Mouse (Mus musculus): Measurements from ENCODE around the gene H60b.
"Not testable (repeated sequence)": the region's sequence is repeated elsewhere in the genome, so short reads cannot be mapped to it uniquely, and the experiment has no call there.

Gene H60b

DNA sequence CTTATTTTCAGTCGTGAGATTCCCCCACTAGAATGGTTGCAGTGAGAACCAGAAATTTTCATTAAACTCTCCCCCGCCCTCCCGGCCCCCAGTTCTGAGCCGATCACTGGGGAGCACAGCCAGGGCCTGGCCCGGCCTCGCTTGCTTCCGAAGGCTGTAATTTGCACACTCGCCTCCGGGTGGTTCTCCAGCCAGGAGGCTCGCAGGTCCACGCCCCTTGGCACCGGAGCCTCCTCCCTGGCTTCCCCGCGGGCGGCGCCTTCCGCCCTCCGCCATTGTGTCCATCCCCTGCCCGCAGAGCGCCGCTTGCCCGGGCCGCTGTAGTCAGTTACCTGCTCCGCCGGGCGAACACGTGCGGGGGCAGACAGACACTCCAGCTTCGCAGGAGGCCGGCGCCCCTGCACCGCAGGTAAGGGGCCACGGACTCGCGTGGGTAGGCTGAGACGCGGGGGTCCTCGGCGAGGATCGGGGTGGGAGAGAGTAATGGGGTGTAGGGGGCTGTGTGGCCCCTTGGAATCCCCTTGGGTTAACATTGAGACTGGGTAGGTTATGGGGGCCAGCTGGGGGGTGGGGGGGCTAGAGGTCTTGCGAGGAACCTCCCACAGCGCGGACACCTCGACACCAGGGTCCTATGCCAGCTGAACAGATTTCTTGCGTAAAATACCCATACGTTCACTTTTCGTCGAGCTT lies at the start of gene H60b, which contains the start of gene Raet1e:
TSS of gene H60b (plus strand) at position 277 of the 690 bp plus-strand sequence.
TSS of gene Raet1e (plus strand) at position 260 of the 690 bp plus-strand sequence.
- DNase-seq (ENCODE audit: low spot score in 2 of 2), result peak; percentile 60 to 78

GRCm38 (mm10) chr10:22140665-22141280 lies 17.6 kb upstream of the H60b start:
- peak; percentile 74 to 78 for DNase-seq (ENCODE audit: low spot score in 2 of 2)

GRCm38 (mm10) chr10:22142194-22142593 lies 16.2 kb upstream of the H60b start:
- DNase-seq (ENCODE audit: low spot score in 2 of 2), result not testable (repeated sequence)

DNA sequence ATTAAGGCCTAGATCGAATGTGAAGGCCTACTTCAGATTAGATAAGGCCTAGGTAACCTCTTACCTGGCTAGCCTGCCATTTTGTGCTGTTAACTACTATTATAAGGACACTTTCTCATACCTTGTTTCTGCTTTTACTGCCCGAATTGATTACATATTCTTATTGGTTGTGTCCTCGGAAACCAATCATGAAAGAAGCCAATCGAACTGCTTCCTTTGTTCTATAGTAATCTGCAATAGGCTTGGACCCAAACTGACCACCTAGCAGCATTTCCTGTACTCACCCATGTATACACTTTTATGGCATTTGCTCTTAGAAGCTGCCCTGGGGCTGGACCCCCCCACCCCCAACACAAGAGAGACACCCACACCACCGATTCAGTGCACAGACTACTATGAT lies 15.5 kb upstream of the H60b start:
- DNase-seq (ENCODE audit: low spot score in 2 of 2), result no peak

DNA sequence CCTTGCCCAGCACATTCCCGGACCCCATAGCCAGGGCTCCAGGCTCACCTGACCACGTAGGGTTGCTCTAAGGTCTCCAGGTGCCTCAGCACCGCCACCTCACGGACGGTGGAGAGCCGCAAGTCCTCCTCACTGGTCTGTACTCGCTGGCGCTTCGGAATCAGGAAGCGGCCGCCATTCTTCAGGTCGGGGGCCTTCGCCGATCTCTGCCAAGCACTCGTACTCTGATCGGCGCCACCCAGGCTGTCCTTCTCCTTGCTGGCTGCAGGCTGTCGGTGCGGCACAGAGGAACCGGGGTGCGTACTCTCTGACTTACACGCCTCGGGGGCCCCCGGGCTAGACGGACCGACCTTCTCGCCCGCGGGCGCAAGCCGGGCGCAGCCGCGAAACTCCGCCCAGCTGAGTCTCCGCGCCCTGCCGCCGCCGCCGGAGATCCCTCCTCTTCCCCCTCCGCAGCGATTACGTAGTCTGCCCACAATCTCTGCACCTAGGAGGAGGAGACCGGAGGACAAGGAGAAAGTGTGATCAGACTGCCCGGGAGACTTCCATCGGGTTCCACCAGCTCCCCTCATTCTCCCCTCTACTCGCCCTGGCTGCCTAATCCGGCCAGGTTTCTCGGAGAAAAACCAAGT lies 9.8 kb upstream of the H60b start:
- DNase-seq (ENCODE audit: low spot score in 2 of 2), result peak; percentile 76 to 84

DNA sequence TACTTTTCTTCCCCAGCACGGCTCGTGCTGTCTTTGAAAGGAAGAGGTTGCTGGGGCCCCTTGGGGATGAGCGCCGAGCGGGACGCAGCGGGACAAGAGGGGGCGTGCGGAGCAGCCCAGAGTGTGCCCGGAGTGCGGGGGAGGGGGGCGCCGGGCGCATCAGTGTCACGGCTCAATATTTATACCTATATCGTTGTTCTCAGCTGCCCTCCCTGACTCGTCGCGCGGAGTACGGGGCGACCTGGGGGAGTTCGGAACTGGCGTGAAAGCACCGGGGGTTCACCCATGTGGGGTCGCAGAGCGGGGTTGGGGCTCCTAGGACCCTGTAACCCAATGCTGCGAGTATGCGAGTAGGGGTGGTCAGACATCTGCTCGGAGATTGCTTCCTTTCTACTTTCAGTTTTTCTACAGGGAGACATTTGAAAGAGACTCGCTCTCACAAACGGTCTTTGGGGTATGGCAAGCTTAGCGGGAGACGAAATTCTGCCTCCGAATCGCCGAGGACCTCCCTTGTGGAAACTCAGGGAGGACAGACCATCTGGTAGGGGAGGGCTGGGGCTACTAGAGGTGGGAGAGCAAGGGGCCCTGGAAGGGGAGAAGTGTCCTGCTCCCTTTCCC lies 9.2 kb upstream of the H60b start, which contains the start of gene E030030I06Rik:
TSS of gene E030030I06Rik (minus strand) at position 198 of the 618 bp plus-strand sequence.
- no peak for DNase-seq (ENCODE audit: low spot score in 2 of 2)

DNA sequence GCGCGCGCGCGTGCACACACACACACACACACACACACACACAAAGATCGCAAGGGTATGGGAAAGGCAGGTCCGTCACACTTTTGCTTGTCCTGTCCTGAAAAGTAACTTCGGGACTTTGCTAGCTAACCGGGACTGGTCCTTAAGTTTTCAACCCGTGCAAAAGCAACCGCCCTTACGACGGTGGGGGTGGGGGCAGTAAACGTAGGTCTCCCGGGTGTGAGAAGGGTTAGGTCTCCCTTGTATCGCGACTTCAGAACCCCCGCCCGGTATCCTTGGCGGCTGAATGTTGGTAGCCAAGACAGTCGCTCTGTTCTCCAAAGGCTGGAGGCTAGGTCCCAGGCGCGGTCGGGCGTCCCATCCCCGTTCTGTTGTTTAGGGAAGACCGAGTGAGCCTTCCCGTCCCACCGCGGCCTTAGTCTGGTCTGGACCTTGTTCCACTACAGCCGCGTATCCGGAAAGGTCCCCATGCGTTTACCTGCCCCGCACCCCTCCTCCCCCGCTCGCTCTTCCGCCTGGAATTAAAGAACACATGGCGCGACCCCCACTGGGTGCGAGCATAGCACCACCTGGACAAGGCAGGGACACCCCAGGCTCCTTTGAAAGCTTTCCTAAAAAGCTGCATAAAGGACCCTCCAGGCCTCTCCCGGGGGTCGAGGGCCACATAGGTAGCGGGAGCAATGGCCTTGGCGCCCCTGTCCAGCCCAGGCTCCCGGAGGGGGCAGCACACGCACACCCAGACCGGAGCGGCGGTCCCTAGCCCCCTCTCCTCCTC lies 8.5 kb upstream of the H60b start:
- peak in 1 of 2 experiments; percentile 15 for DNase-seq (ENCODE audit: low spot score in 2 of 2)

GRCm38 (mm10) chr10:22150593-22150992 lies 7.8 kb upstream of the H60b start:
- DNase-seq (ENCODE audit: low spot score in 2 of 2), result no peak

- DNase-seq (ENCODE audit: low spot score in 2 of 2), result not testable (repeated sequence)
Observed at GRCm38 (mm10) chr10:22151056-22151862, 7.1 kb upstream of the H60b start.

DNA sequence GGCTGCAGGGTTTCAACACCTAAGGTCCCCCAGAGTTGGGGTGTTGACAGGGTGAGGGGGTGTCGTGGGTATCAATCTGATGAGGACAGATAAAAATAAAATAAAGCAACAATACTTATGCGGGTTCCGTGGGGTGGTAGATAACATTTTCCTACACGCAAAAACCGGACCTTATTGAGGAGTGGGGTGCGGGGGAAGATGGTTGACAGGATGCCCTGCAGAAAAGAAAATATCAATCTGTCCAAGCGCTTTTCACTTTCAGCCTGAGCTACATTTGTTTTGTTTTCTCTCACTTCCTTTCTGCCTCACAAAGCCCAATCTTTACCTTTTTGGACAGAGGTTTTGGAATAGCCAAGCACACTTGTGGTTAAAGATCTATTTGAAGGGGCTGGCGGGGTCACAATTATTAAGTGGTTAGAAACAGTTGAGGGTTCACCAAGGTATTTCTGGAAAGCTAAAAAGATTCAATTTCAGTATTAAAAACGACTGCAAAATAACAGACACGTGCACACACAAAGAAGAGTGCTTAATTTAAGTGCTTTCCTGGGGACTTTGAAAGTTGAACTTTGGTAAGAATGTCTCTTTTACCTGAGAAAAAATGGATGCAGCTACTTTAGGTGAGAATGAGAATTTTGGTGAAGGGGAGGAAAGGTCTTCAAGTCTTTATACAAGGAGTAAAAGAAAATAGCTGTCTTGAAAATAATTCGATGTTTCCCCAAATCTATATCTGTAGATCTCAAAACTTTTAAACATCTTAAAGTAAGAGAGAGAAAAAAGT lies 6.3 kb upstream of the H60b start:
- DNase-seq (ENCODE audit: low spot score in 2 of 2), result not testable (repeated sequence)

- not testable (repeated sequence) for DNase-seq (ENCODE audit: low spot score in 2 of 2)
Observed at GRCm38 (mm10) chr10:22153147-22153690, 5.2 kb upstream of the H60b start.

DNA sequence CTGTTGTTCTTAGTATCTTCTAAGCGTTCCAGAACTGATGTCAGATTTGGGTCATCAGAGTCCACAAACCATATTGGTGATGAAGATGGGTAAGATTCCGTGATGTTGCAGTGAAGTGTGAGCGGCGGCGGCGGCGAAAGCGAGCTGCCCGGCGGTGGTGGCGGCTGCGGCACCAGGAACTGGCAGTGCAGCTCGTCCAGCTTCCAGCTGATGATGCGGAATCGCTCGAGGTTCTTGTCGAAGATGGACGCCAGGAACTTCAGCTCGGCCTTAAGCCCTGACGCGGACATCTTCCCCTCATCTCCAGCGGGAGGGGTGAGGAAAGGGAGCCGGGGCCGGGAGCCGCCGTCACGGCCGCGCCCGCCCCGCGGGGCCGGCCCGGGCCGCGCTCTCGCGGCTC lies 4.3 kb upstream of the H60b start:
- DNase-seq (ENCODE audit: low spot score in 2 of 2), result not testable (repeated sequence)

DNA sequence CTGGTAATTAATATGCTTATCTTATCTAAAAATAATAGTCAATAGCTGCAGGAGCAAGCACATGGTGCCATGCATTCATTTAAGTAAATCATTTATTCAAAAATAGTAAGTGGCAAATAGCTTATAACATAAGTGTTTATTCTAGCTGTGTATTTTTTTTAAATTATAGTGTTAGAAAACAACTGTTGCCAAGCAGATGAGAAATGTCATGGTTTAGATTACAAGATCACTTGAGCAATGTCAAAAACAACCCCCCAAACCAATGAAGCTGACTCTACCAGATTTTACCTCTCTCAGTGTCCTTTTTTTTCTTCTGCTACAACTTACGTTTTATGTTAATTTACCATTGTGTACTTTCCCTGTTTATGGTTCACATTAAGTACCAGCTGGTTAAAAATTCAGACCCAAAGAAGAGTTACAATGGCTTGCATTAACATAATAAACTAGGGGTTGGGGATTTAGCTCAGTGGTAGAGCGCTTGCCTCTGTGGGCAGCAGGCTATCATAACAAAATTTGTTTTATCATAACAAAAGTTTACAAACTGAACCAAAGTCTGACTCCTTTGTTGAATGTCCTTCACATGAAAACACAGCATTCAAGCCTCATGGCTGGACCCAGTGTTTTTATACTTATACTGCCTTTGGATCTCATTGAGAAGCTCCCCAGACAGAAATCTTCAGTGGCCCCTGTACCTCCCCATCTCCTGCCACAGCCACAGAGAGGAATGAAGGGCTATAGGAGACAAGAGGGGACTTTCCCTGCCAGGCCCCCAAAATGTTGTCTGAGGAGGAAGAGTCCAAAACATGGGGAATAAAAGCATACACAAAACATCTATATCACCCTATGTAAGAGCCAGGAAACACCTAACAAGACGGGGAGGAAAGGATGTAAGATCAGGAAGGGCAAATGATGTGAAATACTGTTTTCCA lies 3.3 kb upstream of the H60b start:
- DNase-seq (ENCODE audit: low spot score in 2 of 2), result no peak

- peak in 1 of 2 experiments; percentile 8 for DNase-seq (ENCODE audit: low spot score in 2 of 2)
Observed at GRCm38 (mm10) chr10:22159131-22159561, 760 bp downstream of the H60b start.

DNA sequence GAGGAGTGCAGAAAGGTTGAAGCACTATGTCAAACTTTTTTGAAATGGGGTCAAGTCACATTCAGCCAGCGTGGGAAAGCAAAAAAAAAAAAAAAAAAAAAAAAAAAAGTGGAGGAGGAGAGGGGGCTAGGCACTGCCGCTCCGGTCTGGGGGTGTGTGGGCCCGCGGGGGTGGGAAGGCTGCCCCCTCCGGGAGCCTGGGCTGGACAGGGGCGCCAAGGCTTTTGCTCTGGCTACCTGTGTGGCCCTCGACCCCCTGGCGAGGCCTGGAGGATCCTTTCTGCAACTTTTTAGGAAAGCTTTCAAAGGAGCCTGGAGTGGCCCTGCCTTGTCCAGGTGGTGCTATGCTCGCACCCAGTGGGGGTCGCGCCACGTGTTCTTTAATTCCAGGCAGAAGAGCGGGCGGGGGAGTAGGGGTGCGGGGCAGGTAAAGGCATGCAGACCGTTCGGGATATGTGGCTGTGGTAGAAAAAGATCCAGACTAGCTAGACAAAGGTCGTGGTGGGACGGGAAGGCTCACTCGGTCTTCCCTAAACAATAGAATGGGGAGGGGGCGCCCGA lies 1.3 kb downstream of the H60b start:
- no peak for DNase-seq (ENCODE audit: low spot score in 2 of 2)

- DNase-seq (ENCODE audit: low spot score in 2 of 2), result not testable (repeated sequence)
Observed at GRCm38 (mm10) chr10:22163279-22163678, 4.9 kb downstream of the H60b start.

DNA sequence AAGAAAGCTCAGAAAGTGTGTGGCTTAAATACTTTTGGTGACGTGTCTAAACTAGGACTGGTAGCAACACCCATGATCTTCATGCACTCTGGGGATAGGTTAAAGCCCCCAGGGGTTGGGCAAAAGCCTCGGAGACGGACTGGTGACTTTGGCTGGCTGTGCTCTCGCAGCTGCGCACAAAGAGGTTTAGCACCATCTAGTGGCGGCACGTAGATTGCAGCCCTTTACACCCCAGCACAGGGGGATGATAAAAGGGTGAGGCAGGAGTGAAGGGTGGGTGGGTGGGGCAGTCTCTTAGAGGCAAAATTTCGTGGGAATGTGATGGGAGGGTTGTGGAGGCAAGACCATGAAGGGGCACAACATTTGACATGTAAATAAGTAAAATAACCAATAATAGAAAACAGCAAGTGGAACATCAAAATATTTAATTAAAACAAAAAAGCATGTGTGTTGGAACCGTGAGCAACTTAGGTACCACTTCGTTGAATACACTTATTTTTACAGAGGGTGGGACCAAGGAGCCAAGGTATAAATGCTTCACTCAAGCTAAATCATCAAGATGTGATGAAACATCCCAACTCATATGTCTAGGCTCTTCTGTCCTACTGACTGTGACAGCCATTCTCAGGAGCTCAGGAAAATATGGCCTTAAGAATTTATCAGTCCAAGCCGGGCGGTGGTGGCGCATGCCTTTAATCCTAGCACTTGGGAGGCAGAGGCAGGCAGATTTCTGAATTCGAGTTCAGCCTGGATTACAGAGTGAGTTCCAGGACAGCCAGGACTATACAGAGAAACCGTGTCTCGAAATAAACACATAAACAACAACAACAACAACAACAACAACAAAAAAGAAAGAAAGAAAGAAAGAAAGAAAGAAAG lies 5.6 kb downstream of the H60b start:
- DNase-seq (ENCODE audit: low spot score in 2 of 2), result peak; percentile 60 to 63
